Mouse (Mus musculus) forebrain, embryonic 10.5 days (tissue): Measurements from ENCODE around the gene Malrd1. TPM values are rescaled to one million over a fixed set of nuclear protein-coding genes. Genes with fewer than 3 reads are reported as not detected.

Experiments used
- DNase-seq: peaks from one replicate; pipeline ENCODE4 v3.0.0-alpha.2; 2017; ENCODE audit warnings: low spot score; ENCODE audit errors: extremely low spot score
- H3K27ac ChIP-seq: fragments of 300-500 bp; sonication (generic); 2 replicates; pipeline ENCODE4 v1.5.1; 2016; ENCODE audit warnings: mild to moderate bottlenecking
- H3K27me3 ChIP-seq: fragments of 300-500 bp; sonication (generic); 2 replicates; pipeline ENCODE4 v1.6.1; 2016; ENCODE audit warnings: mild to moderate bottlenecking; ENCODE audit not compliant: poor library complexity, severe bottlenecking
- H3K36me3 ChIP-seq: fragments of 300-500 bp; sonication (generic); replicated peaks from 2 replicates; pipeline ENCODE4 v1.6.1; 2016; ENCODE audit warnings: mild to moderate bottlenecking, moderate library complexity
- H3K4me1 ChIP-seq: fragments of 300-500 bp; sonication (generic); 2 replicates; pipeline ENCODE4 v1.6.1; 2016
- H3K4me3 ChIP-seq: fragments of 300-500 bp; sonication (generic); 2 replicates; pipeline ENCODE4 v1.5.1; 2016; ENCODE audit warnings: mild to moderate bottlenecking, moderate library complexity
- H3K9me3 ChIP-seq: fragments of 300-500 bp; sonication (generic); 2 replicates; pipeline ENCODE4 v1.6.1; 2016; ENCODE audit warnings: mild to moderate bottlenecking, moderate library complexity
- WGBS: fragments of 180-500 bp; shearing (Covaris S2); methylation state at CpG from one replicate; pipeline ENCODE4 v1.1.7; 2016; 5-methylcytosine and 5-hydroxymethylcytosine counted together
- polyA plus RNA-seq: library from polyadenylated mRNA; unstranded; fragments of >200 nt; fragmentation: Nextera tagmentation; extraction: Ambion mirVana; gene quantifications from 2 replicates; pipeline ENCODE4 v1.2.1, GENCODE M21; 2016

The Malrd1 gene
- polyA plus RNA-seq, 1 experiment from 2014 or later, result not detected

- 93% methylated on average over 1 of the region's 1 CpGs for WGBS
- H3K9me3 ChIP-seq, result no peaks in the 10 kb centered on the region
- no peaks in the 10 kb centered on the region for H3K36me3 ChIP-seq
- no peak overlapping the region for H3K27ac ChIP-seq
- DNase-seq, result no peak
- no peaks in the 10 kb centered on the region for H3K27me3 ChIP-seq
- H3K4me3 ChIP-seq, result no peak overlapping the region
- H3K4me1 ChIP-seq, result no peaks in the 10 kb centered on the region
Measured at GRCm38 (mm10) chr2:16147999-16148398, 621.7 kb downstream of the Malrd1 start.

GRCm38 (mm10) chr2:16152623-16153022 is 626.3 kb downstream of the Malrd1 start:
- Histone ChIP-seq H3K4me1 (no peaks in the 10 kb centered on the region), H3K9me3 (no peaks in the 10 kb centered on the region), H3K4me3 (no peak overlapping the region), H3K27ac (no peak overlapping the region), H3K27me3 (no peaks in the 10 kb centered on the region), H3K36me3 (no peaks in the 10 kb centered on the region)
- DNase-seq, result no peak

GRCm38 (mm10) chr2:16163246-16163989 is 637.1 kb downstream of the Malrd1 start:
- WGBS, result 91% methylated on average over 5 of the region's 5 CpGs
- Histone ChIP-seq H3K27ac (no peak overlapping the region), H3K27me3 (no peaks in the 10 kb centered on the region), H3K4me1 (no peaks in the 10 kb centered on the region), H3K4me3 (no peak overlapping the region), H3K36me3 (no peaks in the 10 kb centered on the region), H3K9me3 (no peaks in the 10 kb centered on the region)
- no peak for DNase-seq

GRCm38 (mm10) chr2:16168611-16169010 is 642.3 kb downstream of the Malrd1 start:
- WGBS, result 79% methylated on average over 2 of the region's 2 CpGs
- H3K27me3 ChIP-seq, result no peaks in the 10 kb centered on the region
- H3K4me3 ChIP-seq, result no peak overlapping the region
- H3K9me3 ChIP-seq, result no peaks in the 10 kb centered on the region
- H3K4me1 ChIP-seq, result no peaks in the 10 kb centered on the region
- no peak for DNase-seq
- H3K36me3 ChIP-seq, result no peaks in the 10 kb centered on the region
- H3K27ac ChIP-seq, result no peak overlapping the region

- H3K27ac ChIP-seq, result no peak overlapping the region
- H3K4me1 ChIP-seq, result no peaks in the 10 kb centered on the region
- no peak overlapping the region for H3K4me3 ChIP-seq
- no peaks in the 10 kb centered on the region for H3K27me3 ChIP-seq
- no peaks in the 10 kb centered on the region for H3K9me3 ChIP-seq
- no peaks in the 10 kb centered on the region for H3K36me3 ChIP-seq
- no peak for DNase-seq
Measured at GRCm38 (mm10) chr2:16172086-16172485, 645.8 kb downstream of the Malrd1 start.

- Histone ChIP-seq H3K27me3 (no peaks in the 10 kb centered on the region), H3K27ac (no peak overlapping the region), H3K9me3 (no peaks in the 10 kb centered on the region), H3K4me3 (no peak overlapping the region), H3K4me1 (no peaks in the 10 kb centered on the region), H3K36me3 (no peaks in the 10 kb centered on the region)
- 20% methylated on average over 2 of the region's 2 CpGs for WGBS
- no peak for DNase-seq
Measured at GRCm38 (mm10) chr2:16173355-16173754, 647.1 kb downstream of the Malrd1 start.

- H3K9me3 ChIP-seq, result no peaks in the 10 kb centered on the region
- WGBS, result 80% methylated on average over 2 of the region's 2 CpGs
- H3K36me3 ChIP-seq, result no peaks in the 10 kb centered on the region
- no peaks in the 10 kb centered on the region for H3K27me3 ChIP-seq
- no peak for DNase-seq
- no peak overlapping the region for H3K4me3 ChIP-seq
- no peak overlapping the region for H3K27ac ChIP-seq
- H3K4me1 ChIP-seq, result no peaks in the 10 kb centered on the region
Measured at GRCm38 (mm10) chr2:16182140-16182539, 655.9 kb downstream of the Malrd1 start.

- no peaks in the 10 kb centered on the region for H3K4me1 ChIP-seq
- 94% methylated on average over 2 of the region's 2 CpGs for WGBS
- H3K27ac ChIP-seq, result no peak overlapping the region
- H3K27me3 ChIP-seq, result no peaks in the 10 kb centered on the region
- no peaks in the 10 kb centered on the region for H3K36me3 ChIP-seq
- no peaks in the 10 kb centered on the region for H3K9me3 ChIP-seq
- no peak overlapping the region for H3K4me3 ChIP-seq
- DNase-seq, result no peak
Measured at GRCm38 (mm10) chr2:16183158-16183557, 656.9 kb downstream of the Malrd1 start.

- no peak for DNase-seq
- 82% methylated on average over 2 of the region's 2 CpGs for WGBS
- H3K27me3 ChIP-seq, result no peaks in the 10 kb centered on the region
Measured at GRCm38 (mm10) chr2:16210016-16210415, 683.7 kb downstream of the Malrd1 start.

GRCm38 (mm10) chr2:16212752-16213151 is 686.5 kb downstream of the Malrd1 start:
- Histone ChIP-seq H3K4me1 (no peaks in the 10 kb centered on the region), H3K27ac (no peak overlapping the region), H3K36me3 (no peaks in the 10 kb centered on the region), H3K4me3 (no peak overlapping the region), H3K9me3 (no peaks in the 10 kb centered on the region), H3K27me3 (no peaks in the 10 kb centered on the region)
- no peak for DNase-seq

More at GRCm38 (mm10) chr2:16210016-16210415, 683.7 kb downstream of the Malrd1 start:
- Histone ChIP-seq H3K27ac (no peak overlapping the region), H3K4me3 (no peak overlapping the region), H3K36me3 (no peaks in the 10 kb centered on the region), H3K9me3 (no peaks in the 10 kb centered on the region), H3K4me1 (no peaks in the 10 kb centered on the region)

- no peaks in the 10 kb centered on the region for H3K4me1 ChIP-seq
- H3K9me3 ChIP-seq, result no peaks in the 10 kb centered on the region
- H3K27ac ChIP-seq, result no peak overlapping the region
- DNase-seq, result no peak
- no peaks in the 10 kb centered on the region for H3K36me3 ChIP-seq
- no peaks in the 10 kb centered on the region for H3K27me3 ChIP-seq
- H3K4me3 ChIP-seq, result no peak overlapping the region
- 93% methylated on average over 3 of the region's 3 CpGs for WGBS
Measured at GRCm38 (mm10) chr2:16214111-16214510, 687.8 kb downstream of the Malrd1 start.

- Histone ChIP-seq H3K27me3 (no peaks in the 10 kb centered on the region), H3K36me3 (no peaks in the 10 kb centered on the region), H3K9me3 (no peaks in the 10 kb centered on the region), H3K4me3 (no peak overlapping the region), H3K4me1 (no peaks in the 10 kb centered on the region), H3K27ac (no peak overlapping the region)
- 93% methylated on average over 1 of the region's 1 CpGs for WGBS
- DNase-seq, result no peak
Measured at GRCm38 (mm10) chr2:16228187-16228832, 702.0 kb downstream of the Malrd1 start.

GRCm38 (mm10) chr2:16240861-16241260 is 714.6 kb downstream of the Malrd1 start:
- Histone ChIP-seq H3K4me1 (no peaks in the 10 kb centered on the region), H3K4me3 (no peak overlapping the region), H3K9me3 (no peaks in the 10 kb centered on the region), H3K27me3 (no peaks in the 10 kb centered on the region), H3K36me3 (no peaks in the 10 kb centered on the region), H3K27ac (no peak overlapping the region)
- no peak for DNase-seq
- 89% methylated on average over 1 of the region's 1 CpGs for WGBS
